Mouse (Mus musculus) midbrain, embryonic 11.5 days (tissue): Measurements from ENCODE around the gene Shcbp1l. TPM values are rescaled to one million over a fixed set of nuclear protein-coding genes. Genes with fewer than 3 reads are reported as not detected.

Experiments
- ATAC-seq: fragments of 200-750 bp; cut with Nextera tagmentation; 2 replicates; pipeline ENCODE4 v1.8.0; 2017; ENCODE audit warnings: moderate TSS enrichment, moderate library complexity; ENCODE audit not compliant: low FRiP score
- DNase-seq: peaks from one replicate; pipeline ENCODE4 v3.0.0; 2015; ENCODE audit warnings: low spot score; ENCODE audit errors: missing footprints
- H3K27ac ChIP-seq: fragments of 300-500 bp; sonication (generic); 2 replicates; pipeline ENCODE4 v1.5.1; 2014; ENCODE audit warnings: low read depth, low read length
- H3K27me3 ChIP-seq: fragments of 300-500 bp; sonication (generic); 2 replicates; pipeline ENCODE4 v1.6.1; 2014; ENCODE audit warnings: mild to moderate bottlenecking, low read length, moderate library complexity, mixed read lengths; ENCODE audit not compliant: control insufficient read depth, insufficient read depth
- H3K36me3 ChIP-seq: fragments of 300-500 bp; sonication (generic); 2 replicates; pipeline ENCODE4 v1.6.1; 2014; ENCODE audit warnings: mild to moderate bottlenecking, low read length, moderate library complexity, mixed read lengths; ENCODE audit not compliant: control insufficient read depth, insufficient read depth
- H3K4me1 ChIP-seq: fragments of 300-500 bp; sonication (generic); 2 replicates; pipeline ENCODE4 v1.6.1; 2014; ENCODE audit warnings: low read length; ENCODE audit not compliant: control insufficient read depth, insufficient read depth
- H3K4me2 ChIP-seq: fragments of 300-500 bp; sonication (generic); 2 replicates; pipeline ENCODE4 v1.6.1; 2014; ENCODE audit warnings: mild to moderate bottlenecking, moderate library complexity
- H3K4me3 ChIP-seq: fragments of 300-500 bp; sonication (generic); 2 replicates; pipeline ENCODE4 v1.5.1; 2014; ENCODE audit warnings: low read depth, low read length
- H3K9ac ChIP-seq: fragments of 300-500 bp; sonication (generic); 2 replicates; pipeline ENCODE4 v1.6.1; 2014; ENCODE audit warnings: low read length
- H3K9me3 ChIP-seq: fragments of 300-500 bp; sonication (generic); 2 replicates; pipeline ENCODE4 v1.6.1; 2016; ENCODE audit warnings: low read length; ENCODE audit not compliant: control insufficient read depth
- WGBS: fragments of 180-500 bp; shearing (Covaris S2); extraction: QIAGEN DNeasy Blood & Tissue Kit; methylation state at CpG from one replicate; pipeline ENCODE4 v1.1.7; 2014; 5-methylcytosine and 5-hydroxymethylcytosine counted together
- polyA plus RNA-seq: library from polyadenylated mRNA; unstranded; fragments of >200 nt; fragmentation: Nextera tagmentation; extraction: Ambion mirVana; gene quantifications from 2 replicates; pipeline ENCODE4 v1.2.1, GENCODE M21; 2014

The Shcbp1l gene
- polyA plus RNA-seq, 1 experiment from 2014 or later = 0.22 TPM

DNA sequence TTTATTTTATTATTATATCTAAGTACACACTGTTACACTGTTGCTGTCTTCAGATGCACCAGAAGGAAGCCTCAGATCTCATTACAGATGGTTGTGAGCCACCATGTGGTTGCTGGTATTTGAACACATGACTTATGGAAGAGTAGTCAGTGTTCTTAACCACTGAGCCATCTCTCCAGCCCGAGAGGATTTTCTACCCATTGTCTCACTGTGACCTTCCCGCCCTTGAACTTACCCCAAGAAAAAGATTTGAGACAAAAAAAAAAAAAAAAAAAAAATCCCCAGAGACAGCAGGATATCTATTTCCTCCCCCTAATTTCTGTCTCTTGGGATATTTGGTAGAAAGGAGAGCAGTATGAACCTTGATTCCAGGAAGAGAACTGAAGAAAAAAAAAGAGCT, 64.6 kb downstream of the Shcbp1l start:
- peaks cover 12% of the 10 kb centered on the region for H3K4me1 ChIP-seq
- no peak overlapping the region for H3K4me3 ChIP-seq
- no peaks in the 10 kb centered on the region for H3K27me3 ChIP-seq
- DNase-seq = peak; percentile 21
- H3K9me3 ChIP-seq = no peaks in the 10 kb centered on the region
- no peak for ATAC-seq
- no peak overlapping the region for H3K4me2 ChIP-seq
- H3K27ac ChIP-seq = no peak overlapping the region
- H3K9ac ChIP-seq = no peak overlapping the region
- no peaks in the 10 kb centered on the region for H3K36me3 ChIP-seq
- WGBS = 36% methylated on average over 2 of the region's 2 CpGs

DNA sequence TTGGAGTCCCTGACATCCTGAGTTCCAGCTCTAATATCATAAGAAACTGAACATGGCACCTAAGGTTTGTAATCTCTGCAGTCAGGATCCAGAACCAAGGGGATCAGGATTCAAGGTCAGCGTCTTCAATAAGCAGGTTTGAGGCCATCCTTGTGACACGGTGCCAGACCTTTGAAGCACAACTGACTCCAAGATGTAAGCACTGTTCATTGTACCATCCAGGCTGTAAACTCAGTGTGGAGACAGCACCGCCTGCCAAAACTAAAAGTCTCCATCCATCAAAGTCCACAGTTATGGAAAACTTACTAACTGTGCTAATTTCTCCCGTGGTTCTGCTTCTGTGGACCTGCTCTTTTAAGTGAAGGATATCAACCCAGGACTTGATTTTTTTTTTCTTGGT, 65.0 kb downstream of the Shcbp1l start:
- DNase-seq = peak; percentile 28
- H3K4me2 ChIP-seq = no peak overlapping the region
- H3K9me3 ChIP-seq = no peaks in the 10 kb centered on the region
- no peak overlapping the region for H3K4me3 ChIP-seq
- no peak for ATAC-seq
- H3K27ac ChIP-seq = no peak overlapping the region
- no peak overlapping the region for H3K9ac ChIP-seq
- H3K4me1 ChIP-seq = peaks cover 7% of the 10 kb centered on the region
- H3K36me3 ChIP-seq = no peaks in the 10 kb centered on the region
- WGBS = 91% methylated on average over 4 of the region's 4 CpGs
- no peaks in the 10 kb centered on the region for H3K27me3 ChIP-seq

DNA sequence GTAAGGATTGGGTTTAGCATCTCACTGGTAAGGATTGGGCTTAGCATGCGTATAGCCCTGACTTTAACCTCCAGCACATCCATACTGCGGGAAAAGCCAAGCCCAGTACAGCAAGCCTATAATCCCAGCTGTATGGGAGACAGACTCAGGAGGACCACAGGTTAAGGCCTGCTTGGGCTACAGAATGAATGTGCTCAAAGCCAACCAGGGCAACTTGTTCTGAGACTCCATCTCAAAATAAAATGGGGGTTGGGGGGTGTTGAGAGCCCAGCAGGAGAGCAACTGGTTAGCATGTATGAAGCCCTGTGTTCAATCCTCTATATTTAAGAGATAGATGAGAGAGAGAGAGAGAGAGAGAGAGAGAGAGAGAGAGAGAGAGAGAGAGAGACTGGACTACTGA, 66.4 kb downstream of the Shcbp1l start:
- H3K27ac ChIP-seq = no peak overlapping the region
- DNase-seq (peak; percentile 51), ATAC-seq (no peak)
- no peak overlapping the region for H3K4me3 ChIP-seq
- no peak overlapping the region for H3K9ac ChIP-seq
- no peaks in the 10 kb centered on the region for H3K27me3 ChIP-seq
- H3K36me3 ChIP-seq = no peaks in the 10 kb centered on the region
- H3K9me3 ChIP-seq = no peaks in the 10 kb centered on the region
- H3K4me1 ChIP-seq = no peaks in the 10 kb centered on the region
- H3K4me2 ChIP-seq = no peak overlapping the region
- 86% methylated on average over 2 of the region's 2 CpGs for WGBS

DNA sequence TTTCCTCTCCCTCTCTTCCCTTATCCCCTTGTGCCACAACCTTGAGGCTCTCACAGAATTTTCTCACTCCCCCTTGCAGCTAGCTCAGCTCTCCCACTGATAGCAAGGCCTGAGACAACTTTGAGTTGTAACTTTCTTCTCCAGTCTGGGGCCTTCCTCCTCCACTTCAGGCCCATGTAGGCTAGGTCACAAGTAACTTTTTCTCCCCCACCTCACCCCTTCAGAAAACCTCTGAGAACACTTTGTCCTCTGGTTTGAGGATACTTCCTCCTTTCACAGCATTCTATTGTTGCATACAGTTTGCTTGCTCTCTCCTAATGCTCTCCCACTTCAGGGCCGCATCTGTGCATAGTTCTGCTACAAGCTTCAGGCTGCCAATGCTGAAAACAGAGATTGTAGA, 66.9 kb downstream of the Shcbp1l start:
- Histone ChIP-seq H3K4me3 (no peak overlapping the region), H3K36me3 (no peaks in the 10 kb centered on the region), H3K27me3 (no peaks in the 10 kb centered on the region), H3K4me2 (no peak overlapping the region), H3K4me1 (no peaks in the 10 kb centered on the region), H3K9me3 (no peaks in the 10 kb centered on the region), H3K27ac (no peak overlapping the region), H3K9ac (no peak overlapping the region)
- 92% methylated on average over 1 of the region's 1 CpGs for WGBS
- ATAC-seq (no peak), DNase-seq (peak; percentile 39)

DNA sequence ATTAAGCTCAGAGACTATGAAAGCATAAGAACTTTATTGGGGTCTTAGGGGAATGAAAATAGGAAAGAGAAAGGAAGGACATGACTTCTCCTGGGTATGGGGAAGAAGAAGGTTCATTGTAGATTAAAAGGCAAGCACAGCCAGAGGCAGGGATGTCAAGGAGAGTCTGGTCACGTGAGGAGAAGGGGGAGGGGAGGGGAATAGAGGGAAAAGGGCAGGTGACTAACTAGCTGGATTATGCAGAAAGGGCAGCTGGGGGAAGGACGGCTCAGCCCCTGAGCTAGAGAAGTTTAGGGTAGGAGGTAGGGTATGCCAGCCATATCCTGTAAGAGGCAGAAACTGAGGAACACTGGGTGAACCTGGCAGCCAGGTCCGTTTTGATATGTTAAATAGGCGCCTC, 68.4 kb downstream of the Shcbp1l start:
- H3K4me1 ChIP-seq = no peaks in the 10 kb centered on the region
- H3K4me3 ChIP-seq = no peak overlapping the region
- no peak overlapping the region for H3K27ac ChIP-seq
- H3K9ac ChIP-seq = no peak overlapping the region
- no peak for ATAC-seq
- peak; percentile 82 for DNase-seq
- no peaks in the 10 kb centered on the region for H3K27me3 ChIP-seq
- H3K36me3 ChIP-seq = no peaks in the 10 kb centered on the region
- no peaks in the 10 kb centered on the region for H3K9me3 ChIP-seq
- H3K4me2 ChIP-seq = no peak overlapping the region
- WGBS = 21% methylated on average over 4 of the region's 4 CpGs

DNA sequence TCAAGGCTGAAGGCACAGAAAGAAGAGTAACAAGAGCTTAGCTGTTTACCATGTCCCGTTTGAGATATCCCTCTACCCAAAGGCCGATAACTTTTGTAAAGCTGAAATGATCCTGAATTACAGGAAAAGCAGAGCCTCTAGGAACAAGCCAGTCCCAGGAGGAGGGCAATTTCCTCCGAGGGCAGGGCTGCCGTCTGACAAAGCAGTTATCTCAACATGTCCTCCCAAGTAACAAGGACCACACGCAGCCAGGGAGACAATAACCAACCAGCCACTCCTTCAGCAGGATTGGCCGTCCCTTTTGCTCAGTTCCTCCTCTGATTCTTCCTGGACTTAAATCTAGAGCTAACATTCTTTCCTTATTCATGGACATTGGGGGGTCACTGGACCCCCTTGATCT, 69.0 kb downstream of the Shcbp1l start:
- H3K27me3 ChIP-seq = no peaks in the 10 kb centered on the region
- H3K4me1 ChIP-seq = no peaks in the 10 kb centered on the region
- no peak overlapping the region for H3K27ac ChIP-seq
- H3K9me3 ChIP-seq = no peaks in the 10 kb centered on the region
- DNase-seq = peak; percentile 79
- H3K4me2 ChIP-seq = no peak overlapping the region
- 42% methylated on average over 6 of the region's 6 CpGs for WGBS
- ATAC-seq = no peak
- H3K36me3 ChIP-seq = no peaks in the 10 kb centered on the region
- no peak overlapping the region for H3K4me3 ChIP-seq
- no peak overlapping the region for H3K9ac ChIP-seq

DNA sequence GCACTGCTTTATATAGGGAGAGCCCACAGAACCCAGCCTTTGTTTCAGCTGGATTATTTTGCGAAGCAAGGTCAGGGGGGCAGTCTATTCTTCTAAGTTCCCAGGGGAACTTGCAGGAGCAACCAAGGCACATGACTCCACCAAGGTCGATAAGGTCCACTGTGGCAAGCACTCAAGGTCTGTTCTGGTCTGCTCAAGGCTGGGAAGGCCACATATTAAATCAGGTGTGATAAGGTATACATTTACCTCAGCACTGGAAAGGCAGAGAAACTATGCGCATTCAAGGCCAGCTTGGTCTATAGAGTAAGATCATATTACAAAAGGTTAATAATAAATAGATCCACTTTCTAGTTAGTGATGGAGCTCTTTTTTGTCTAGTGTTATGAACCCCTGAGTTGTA, 71.1 kb downstream of the Shcbp1l start:
- no peak for ATAC-seq
- Histone ChIP-seq H3K4me3 (no peak overlapping the region), H3K36me3 (no peaks in the 10 kb centered on the region), H3K9ac (no peak overlapping the region), H3K27ac (no peak overlapping the region), H3K4me1 (no peaks in the 10 kb centered on the region), H3K9me3 (no peaks in the 10 kb centered on the region), H3K27me3 (no peaks in the 10 kb centered on the region), H3K4me2 (no peak overlapping the region)
- WGBS = 76% methylated on average over 3 of the region's 3 CpGs
- peak; percentile 41 for DNase-seq

DNA sequence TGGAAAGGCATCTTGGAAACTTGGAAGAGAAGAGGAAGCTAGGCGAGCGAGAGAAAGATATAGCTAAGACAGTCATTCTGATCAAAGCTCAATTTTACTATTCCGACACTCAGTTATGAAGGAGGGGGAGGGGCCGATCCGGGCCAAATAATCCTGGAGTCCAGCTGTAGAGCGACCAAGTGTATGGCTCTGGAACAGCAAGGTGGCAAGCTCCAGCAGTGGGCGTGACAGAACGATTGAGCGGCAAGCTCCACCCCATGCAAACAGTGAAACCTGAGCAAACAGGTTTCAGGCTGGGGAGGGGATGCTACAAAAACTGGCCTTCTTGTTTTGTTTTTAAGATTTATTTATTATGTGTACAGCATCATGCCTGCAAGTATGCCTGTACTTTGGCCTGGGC, 75.1 kb downstream of the Shcbp1l start:
- Histone ChIP-seq H3K4me3 (no peak overlapping the region), H3K36me3 (no peaks in the 10 kb centered on the region), H3K9me3 (no peaks in the 10 kb centered on the region), H3K27ac (no peak overlapping the region), H3K27me3 (no peaks in the 10 kb centered on the region), H3K4me2 (no peak overlapping the region), H3K9ac (no peak overlapping the region), H3K4me1 (no peaks in the 10 kb centered on the region)
- DNase-seq = peak; percentile 78
- ATAC-seq = no peak
- WGBS = 89% methylated on average over 9 of the region's 9 CpGs

DNA sequence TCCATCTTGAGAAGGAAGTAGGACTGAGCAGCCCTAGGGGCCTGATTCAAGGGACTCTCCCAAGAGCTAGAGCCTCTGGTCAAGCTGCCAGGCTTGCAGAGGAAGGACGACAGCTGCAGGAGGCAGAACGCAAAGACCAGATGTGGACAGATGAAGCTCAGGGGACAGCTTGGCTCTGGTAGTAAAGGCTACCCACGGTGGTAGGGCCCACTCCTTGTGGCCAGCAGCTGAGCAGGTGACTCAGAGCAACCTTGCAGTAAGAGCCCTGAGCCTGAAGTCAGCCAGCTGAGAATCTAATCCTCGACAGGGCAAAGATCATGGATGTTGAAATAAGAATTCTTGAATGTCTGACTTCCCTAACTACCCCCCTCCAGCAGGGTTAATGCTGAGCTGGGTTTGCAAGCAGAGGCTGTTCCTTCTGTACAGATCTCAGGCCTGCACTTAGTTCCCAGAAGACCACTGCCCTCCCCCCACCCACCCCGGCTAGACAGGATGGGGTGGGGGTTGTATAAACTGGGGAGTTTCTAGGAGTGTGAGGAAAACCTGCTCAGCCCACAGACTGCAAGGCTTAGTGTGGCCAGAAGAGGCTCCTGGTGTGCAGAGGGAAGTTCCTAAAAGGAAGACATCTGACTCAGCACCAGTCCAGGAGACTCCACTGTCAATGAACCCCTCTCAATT, 76.8 kb downstream of the Shcbp1l start:
- H3K4me1 ChIP-seq = no peaks in the 10 kb centered on the region
- H3K9me3 ChIP-seq = no peaks in the 10 kb centered on the region
- no peak overlapping the region for H3K4me3 ChIP-seq
- H3K9ac ChIP-seq = no peak overlapping the region
- ATAC-seq (0 out of 2 replicates have a peak, but pooled peaks have one; percentile 11), DNase-seq (peak; percentile 69)
- no peak overlapping the region for H3K27ac ChIP-seq
- H3K36me3 ChIP-seq = no peaks in the 10 kb centered on the region
- WGBS = 60% methylated on average over 5 of the region's 5 CpGs
- no peaks in the 10 kb centered on the region for H3K27me3 ChIP-seq
- H3K4me2 ChIP-seq = no peak overlapping the region
